Mouse (Mus musculus): ENCODE data around the gene Lrrc17.

- TF ChIP-seq POLR2A (IDR thresholded peaks at IDR 0.05; ENCODE audit: insufficient read depth, low read length) = no peak
- TF ChIP-seq EP300 (IDR thresholded peaks at IDR 0.05; ENCODE audit: insufficient read depth, low read depth, low read length) = no peak
- no peak for TF ChIP-seq CTCF (IDR thresholded peaks at IDR 0.05; ENCODE audit: low read depth, low read length)
Observed at GRCm38 (mm10) chr5:21526835-21527485, 16.4 kb upstream of the Lrrc17 start.
